ENCODE assay signal across 18 mouse cellular contexts in the genomic region with DNA sequence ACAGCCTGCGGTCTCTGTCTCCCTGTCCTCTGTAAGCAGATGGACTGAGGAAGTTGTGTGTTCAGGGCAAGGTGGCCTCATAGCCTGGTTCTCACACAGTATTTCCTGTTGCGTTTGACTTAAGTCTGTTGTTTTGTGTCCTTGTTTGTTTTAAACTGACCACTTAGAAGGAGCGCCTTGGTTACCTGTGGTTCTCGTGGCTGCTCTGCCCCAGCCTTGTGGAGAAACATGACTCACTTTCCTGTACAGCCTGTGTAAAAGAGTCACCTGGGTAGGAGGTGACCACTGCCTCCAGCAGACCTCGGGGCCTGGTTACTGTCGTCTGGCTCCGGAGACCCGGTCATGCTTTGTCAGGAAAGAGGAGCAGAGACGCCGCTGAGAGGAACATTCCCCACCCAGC. TPM values are rescaled to one million over a fixed set of nuclear protein-coding genes. Genes with fewer than 3 reads are reported as not detected.
"Had no signal": no experiment of that assay in that cellular context is flagged by ENCODE, and none has a peak within 500 bp of the region (broad histone marks: within the 10 kb centered on the region; RNA-seq: fewer than 3 reads in every experiment).

No protein-coding gene starts in this region.

- H3K4me2 ChIP-seq: limb, embryonic 12.5 days; lung, embryonic 15.5 days; midbrain, embryonic 12.5 days; stomach, embryonic 15.5 days had no signal

- H3K9me3 ChIP-seq: limb, embryonic 12.5 days; lung, embryonic 15.5 days; midbrain, embryonic 12.5 days; stomach, embryonic 15.5 days had no signal

- H3K27me3 ChIP-seq: limb, embryonic 12.5 days; lung, embryonic 15.5 days; midbrain, embryonic 12.5 days; stomach, embryonic 15.5 days had no signal

- DNase-seq: kidney, adult 9 months; kidney, postnatal 10 days; kidney, postnatal 4 days; retina, postnatal 1 day; right cerebral cortex, postnatal 14 days; thymus, postnatal 36 days had no signal

- ATAC-seq: intestine, postnatal 0 days; midbrain, embryonic 16.5 days had no signal

- H3K9ac ChIP-seq: limb, embryonic 12.5 days; liver, embryonic 14.5 days; lung, embryonic 15.5 days; midbrain, embryonic 12.5 days; stomach, embryonic 15.5 days had no signal

- H3K4me3 ChIP-seq: layer of hippocampus, adult 2 months; limb, embryonic 12.5 days; lung, embryonic 15.5 days; midbrain, embryonic 12.5 days; stomach, embryonic 15.5 days had no signal

- H3K27ac ChIP-seq: layer of hippocampus, adult 2 months; limb, embryonic 12.5 days; liver, embryonic 14.5 days; lung, embryonic 15.5 days; macrophage; midbrain, embryonic 12.5 days; stomach, embryonic 15.5 days had no signal

- H3K4me1 ChIP-seq: limb, embryonic 12.5 days; lung, embryonic 15.5 days; midbrain, embryonic 12.5 days; stomach, embryonic 15.5 days had no signal

RNA-seq across cellular contexts. Expression of a gene that starts 17.3 kb away (rescaled TPM):
- total RNA-seq: layer of hippocampus, adult 2 months; layer of hippocampus, postnatal 10 days; left cerebral cortex, postnatal 36 days; megakaryocyte-erythroid progenitor cell, adult 5-6 weeks had no signal
- polyA plus RNA-seq: intestine, postnatal 0 days; limb, embryonic 12.5 days; lung, embryonic 15.5 days; macrophage; midbrain, embryonic 12.5 days; midbrain, embryonic 16.5 days; stomach, embryonic 15.5 days had no signal
